Mouse (Mus musculus) kidney, adult 2 months (tissue): ENCODE measurements around the gene Ephb6.

Source experiments
- CTCF ChIP-seq: fragments of 200-500 bp; conservative IDR thresholded peaks from 2 replicates; pipeline ENCODE4 v1.5.1; 2011; ENCODE audit warnings: low read depth, mild to moderate bottlenecking, control low read depth, low read length, moderate library complexity, mixed read lengths; ENCODE audit not compliant: insufficient read depth, insufficient read length
- POLR2A ChIP-seq: fragments of 200-500 bp; IDR thresholded peaks from one replicate; pipeline ENCODE4 v1.6.1; 2011; ENCODE audit warnings: low read depth, low read length, control low read depth

DNA sequence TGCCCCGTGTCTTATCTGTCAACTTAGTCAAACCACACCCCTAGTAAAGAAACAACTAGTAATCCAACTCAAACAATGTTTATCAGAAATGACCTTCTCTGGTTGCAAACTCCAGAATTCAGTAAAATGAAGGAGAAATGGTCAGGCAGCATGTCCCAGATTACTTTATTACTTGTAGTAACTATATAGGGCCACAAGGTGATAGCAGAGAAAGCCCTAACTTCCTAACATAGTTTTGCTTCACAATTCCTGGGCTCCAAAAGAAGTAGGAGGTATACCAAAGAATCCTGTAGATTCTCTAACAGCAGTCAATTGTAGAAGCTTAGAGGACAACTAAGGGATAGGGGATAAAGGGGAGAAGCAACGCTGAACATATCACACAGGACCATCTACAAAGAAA is 25.5 kb downstream of the Ephb6 start:
- TF ChIP-seq CTCF: no peak
- no peak for TF ChIP-seq POLR2A
